Mouse (Mus musculus): ENCODE measurements around the gene Nckap5.

GRCm38 (mm10) chr1:126658731-126659130 is 171.9 kb downstream of the Nckap5 start:
- TF ChIP-seq CTCF (IDR thresholded peaks at IDR 0.05; ENCODE audit: insufficient read depth, low read length) (no peak), POLR2A (IDR thresholded peaks at IDR 0.05; ENCODE audit: borderline replicate concordance, extremely low read depth, low read depth, low read length) (no peak)
